Mouse (Mus musculus) midbrain, embryonic 11.5 days (tissue): ENCODE measurements around the gene Tgm4. TPM values are rescaled to one million over a fixed set of nuclear protein-coding genes. Genes with fewer than 3 reads are reported as not detected.

Experiments
- ATAC-seq: fragments of 200-750 bp; cut with Nextera tagmentation; 2 replicates; pipeline ENCODE4 v1.8.0; 2017; ENCODE audit warnings: moderate TSS enrichment, moderate library complexity; ENCODE audit not compliant: low FRiP score
- DNase-seq: peaks from one replicate; pipeline ENCODE4 v3.0.0; 2015; ENCODE audit warnings: low spot score; ENCODE audit errors: missing footprints
- H3K27ac ChIP-seq: fragments of 300-500 bp; sonication (generic); 2 replicates; pipeline ENCODE4 v1.5.1; 2014; ENCODE audit warnings: low read depth, low read length
- H3K27me3 ChIP-seq: fragments of 300-500 bp; sonication (generic); 2 replicates; pipeline ENCODE4 v1.6.1; 2014; ENCODE audit warnings: mild to moderate bottlenecking, low read length, moderate library complexity, mixed read lengths; ENCODE audit not compliant: control insufficient read depth, insufficient read depth
- H3K36me3 ChIP-seq: fragments of 300-500 bp; sonication (generic); 2 replicates; pipeline ENCODE4 v1.6.1; 2014; ENCODE audit warnings: mild to moderate bottlenecking, low read length, moderate library complexity, mixed read lengths; ENCODE audit not compliant: control insufficient read depth, insufficient read depth
- H3K4me1 ChIP-seq: fragments of 300-500 bp; sonication (generic); 2 replicates; pipeline ENCODE4 v1.6.1; 2014; ENCODE audit warnings: low read length; ENCODE audit not compliant: control insufficient read depth, insufficient read depth
- H3K4me2 ChIP-seq: fragments of 300-500 bp; sonication (generic); 2 replicates; pipeline ENCODE4 v1.6.1; 2014; ENCODE audit warnings: mild to moderate bottlenecking, moderate library complexity
- H3K4me3 ChIP-seq: fragments of 300-500 bp; sonication (generic); 2 replicates; pipeline ENCODE4 v1.5.1; 2014; ENCODE audit warnings: low read depth, low read length
- H3K9ac ChIP-seq: fragments of 300-500 bp; sonication (generic); 2 replicates; pipeline ENCODE4 v1.6.1; 2014; ENCODE audit warnings: low read length
- H3K9me3 ChIP-seq: fragments of 300-500 bp; sonication (generic); 2 replicates; pipeline ENCODE4 v1.6.1; 2016; ENCODE audit warnings: low read length; ENCODE audit not compliant: control insufficient read depth
- WGBS: fragments of 180-500 bp; shearing (Covaris S2); extraction: QIAGEN DNeasy Blood & Tissue Kit; methylation state at CpG from one replicate; pipeline ENCODE4 v1.1.7; 2014; 5-methylcytosine and 5-hydroxymethylcytosine counted together
- polyA plus RNA-seq: library from polyadenylated mRNA; unstranded; fragments of >200 nt; fragmentation: Nextera tagmentation; extraction: Ambion mirVana; gene quantifications from 2 replicates; pipeline ENCODE4 v1.2.1, GENCODE M21; 2014

Tgm4 gene
- polyA plus RNA-seq, 1 experiment from 2014 or later: 0.38 TPM

DNA sequence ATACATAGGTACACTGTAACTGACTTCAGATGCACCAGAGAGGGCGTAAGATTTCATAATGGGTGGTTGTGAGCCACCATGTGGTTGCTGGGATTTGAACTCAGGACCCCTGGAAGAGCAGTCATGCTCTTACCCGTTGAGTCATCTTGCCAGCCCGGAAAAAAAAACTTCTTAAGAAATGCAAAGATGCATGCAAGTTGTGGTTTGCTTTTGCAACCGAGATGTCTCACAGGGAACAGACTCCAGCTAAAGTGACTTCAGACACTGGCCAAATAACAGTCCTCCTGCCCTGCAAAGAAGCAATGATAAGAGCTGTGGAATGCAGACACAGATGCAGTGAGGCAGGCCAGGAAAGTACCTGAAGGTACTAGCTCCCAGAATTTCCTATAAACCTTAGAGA lies 56.3 kb downstream of the Tgm4 start:
- H3K4me2 ChIP-seq: no peak overlapping the region
- no peak overlapping the region for H3K27ac ChIP-seq
- DNase-seq (no peak), ATAC-seq (no peak)
- H3K36me3 ChIP-seq: peaks cover 15% of the 10 kb centered on the region
- H3K4me1 ChIP-seq: no peaks in the 10 kb centered on the region
- H3K27me3 ChIP-seq: no peaks in the 10 kb centered on the region
- H3K9ac ChIP-seq: no peak overlapping the region
- H3K4me3 ChIP-seq: no peak overlapping the region
- WGBS: 87% methylated on average over 4 of the region's 4 CpGs
- no peaks in the 10 kb centered on the region for H3K9me3 ChIP-seq

DNA sequence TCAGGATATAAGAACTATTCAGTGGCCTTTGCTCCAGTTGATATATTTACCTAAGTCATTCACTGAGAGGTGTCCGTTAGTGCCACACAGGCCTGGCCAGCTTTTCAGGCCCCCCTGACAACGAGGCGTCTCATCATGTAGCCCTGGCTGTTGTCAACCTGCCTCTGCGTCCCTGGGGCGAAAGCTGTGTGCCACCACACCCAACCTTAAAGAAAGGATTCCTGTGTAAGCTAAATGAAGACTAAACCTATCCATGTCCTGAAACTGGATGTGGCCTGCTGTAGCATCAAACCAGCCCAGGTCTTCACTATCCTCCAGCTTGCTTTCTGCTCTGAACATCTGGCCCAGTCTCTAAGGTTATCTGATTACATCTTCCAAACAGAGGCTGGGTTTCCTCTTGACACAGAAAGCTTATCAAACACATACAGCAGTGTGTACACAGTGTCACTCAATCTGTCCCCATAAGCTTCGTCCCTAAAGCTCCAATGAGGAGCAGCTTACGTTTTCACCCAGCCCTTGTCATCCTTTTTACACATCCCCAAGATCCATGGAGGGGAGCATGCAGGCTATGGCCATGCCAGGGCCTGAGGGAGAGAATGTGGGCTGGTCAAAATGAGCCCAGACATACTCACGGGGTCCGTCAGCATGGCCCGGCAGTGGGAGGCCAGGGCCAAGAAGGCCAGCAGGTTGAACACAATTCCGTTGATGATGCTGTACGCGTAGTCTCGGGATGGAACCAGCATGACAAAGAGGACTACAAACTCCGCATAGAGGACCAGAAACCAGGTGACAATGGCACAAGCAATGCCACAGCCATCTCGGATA lies 65.3 kb downstream of the Tgm4 start:
- H3K4me1 ChIP-seq: no peaks in the 10 kb centered on the region
- no peaks in the 10 kb centered on the region for H3K27me3 ChIP-seq
- H3K4me2 ChIP-seq: no peak overlapping the region
- no peak overlapping the region for H3K4me3 ChIP-seq
- no peaks in the 10 kb centered on the region for H3K9me3 ChIP-seq
- WGBS: 94% methylated on average over 16 of the region's 16 CpGs
- H3K9ac ChIP-seq: no peak overlapping the region
- H3K36me3 ChIP-seq: peaks cover 18% of the 10 kb centered on the region
- ATAC-seq (no peak), DNase-seq (peak; percentile 70)
- H3K27ac ChIP-seq: no peak overlapping the region

DNA sequence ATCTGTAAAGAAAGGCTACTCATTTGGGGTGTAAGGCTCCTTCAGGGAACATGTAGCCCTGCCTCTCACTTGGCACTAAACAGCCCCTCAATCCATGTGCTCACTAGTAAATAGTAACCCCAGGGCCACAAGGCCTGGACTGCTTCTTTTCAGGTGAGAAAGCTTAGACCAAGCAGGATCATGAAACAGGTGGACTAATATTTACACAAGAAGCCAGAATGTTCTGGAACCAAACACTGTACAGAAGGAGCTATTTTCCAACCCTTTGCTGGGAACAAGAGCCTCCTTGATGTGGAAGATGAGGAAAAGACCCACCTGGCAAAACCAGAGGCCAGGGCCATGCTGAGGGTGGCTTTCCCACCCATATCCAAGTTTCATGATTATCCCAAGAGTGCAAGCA lies 68.9 kb downstream of the Tgm4 start:
- ATAC-seq (no peak), DNase-seq (no peak)
- H3K4me1 ChIP-seq: no peaks in the 10 kb centered on the region
- H3K27me3 ChIP-seq: no peaks in the 10 kb centered on the region
- H3K36me3 ChIP-seq: peaks cover 10% of the 10 kb centered on the region
- H3K4me2 ChIP-seq: no peak overlapping the region
- no peaks in the 10 kb centered on the region for H3K9me3 ChIP-seq
- no peak overlapping the region for H3K9ac ChIP-seq
- H3K4me3 ChIP-seq: no peak overlapping the region
- H3K27ac ChIP-seq: no peak overlapping the region

GRCm38 (mm10) chr9:123104362-123104761 lies 69.8 kb downstream of the Tgm4 start:
- no peaks in the 10 kb centered on the region for H3K4me1 ChIP-seq
- DNase-seq (no peak), ATAC-seq (no peak)
- no peaks in the 10 kb centered on the region for H3K9me3 ChIP-seq
- H3K27ac ChIP-seq: no peak overlapping the region
- H3K9ac ChIP-seq: no peak overlapping the region
- no peaks in the 10 kb centered on the region for H3K27me3 ChIP-seq
- peaks cover 7% of the 10 kb centered on the region for H3K36me3 ChIP-seq
- no peak overlapping the region for H3K4me2 ChIP-seq
- no peak overlapping the region for H3K4me3 ChIP-seq

DNA sequence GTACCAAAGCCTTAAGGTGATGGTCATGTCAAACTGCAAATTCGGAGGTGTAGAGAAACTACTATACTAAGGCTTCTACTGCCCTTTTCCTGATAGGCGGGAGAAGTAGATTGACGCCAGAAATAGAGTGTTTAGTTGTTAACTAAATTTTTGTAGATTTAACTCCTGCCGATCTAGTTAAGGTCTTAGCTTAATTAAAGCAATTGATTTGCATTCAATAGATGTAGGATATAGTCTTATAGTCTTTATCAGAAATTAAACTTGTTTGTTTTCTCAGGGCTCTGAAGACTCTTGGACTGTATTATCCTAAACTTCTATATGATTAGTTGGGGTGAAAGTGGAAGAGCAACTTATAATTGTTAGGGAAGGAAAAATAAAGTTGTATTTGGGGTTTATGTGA lies 72.7 kb downstream of the Tgm4 start:
- ATAC-seq (no peak), DNase-seq (no peak)
- no peak overlapping the region for H3K9ac ChIP-seq
- no peaks in the 10 kb centered on the region for H3K9me3 ChIP-seq
- H3K4me2 ChIP-seq: no peak overlapping the region
- WGBS: 91% methylated on average over 4 of the region's 4 CpGs
- peaks cover 6% of the 10 kb centered on the region for H3K4me1 ChIP-seq
- no peak overlapping the region for H3K27ac ChIP-seq
- H3K36me3 ChIP-seq: no peaks in the 10 kb centered on the region
- no peak overlapping the region for H3K4me3 ChIP-seq
- H3K27me3 ChIP-seq: no peaks in the 10 kb centered on the region

- WGBS: 96% methylated on average over 7 of the region's 7 CpGs
Measured at GRCm38 (mm10) chr9:123109188-123109587, 74.7 kb downstream of the Tgm4 start.

DNA sequence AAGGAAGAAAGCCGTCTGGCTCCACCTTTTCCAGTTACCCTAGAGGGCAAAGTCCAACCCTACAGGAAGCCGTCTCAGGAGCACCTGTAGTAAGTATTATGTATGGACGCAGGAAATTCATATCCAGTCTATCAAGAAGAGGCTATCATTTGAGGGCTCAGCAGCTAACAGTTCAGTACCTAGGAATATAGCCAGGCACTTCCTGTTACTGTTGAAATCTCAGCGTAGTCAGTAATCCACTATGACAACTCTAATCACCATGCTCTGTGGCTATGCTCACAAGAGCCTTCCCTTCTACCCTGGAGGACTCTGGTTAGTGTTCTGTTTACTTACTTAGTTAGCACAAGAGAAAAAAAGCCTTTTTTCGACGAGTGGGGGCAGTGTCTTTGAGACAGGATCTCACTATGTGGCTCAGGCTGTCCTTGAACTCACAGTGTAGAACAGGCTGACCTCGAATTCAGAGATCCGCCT lies 77.3 kb downstream of the Tgm4 start:
- H3K4me1 ChIP-seq: peaks cover 14% of the 10 kb centered on the region
- no peaks in the 10 kb centered on the region for H3K36me3 ChIP-seq
- DNase-seq (no peak), ATAC-seq (no peak)
- H3K27me3 ChIP-seq: no peaks in the 10 kb centered on the region
- 70% methylated on average over 8 of the region's 8 CpGs for WGBS
- H3K4me2 ChIP-seq: peak overlapping the region; percentile 93
- H3K27ac ChIP-seq: no peak overlapping the region
- no peaks in the 10 kb centered on the region for H3K9me3 ChIP-seq
- H3K4me3 ChIP-seq: peak overlapping the region; percentile 85
- peak overlapping the region; percentile 94 for H3K9ac ChIP-seq

More at GRCm38 (mm10) chr9:123109188-123109587, 74.7 kb downstream of the Tgm4 start:
- no peak for ATAC-seq
- no peak for DNase-seq
- Histone ChIP-seq H3K4me1 (peaks cover 14% of the 10 kb centered on the region), H3K27ac (no peak overlapping the region), H3K9ac (no peak overlapping the region), H3K4me2 (no peak overlapping the region), H3K9me3 (no peaks in the 10 kb centered on the region), H3K27me3 (no peaks in the 10 kb centered on the region), H3K36me3 (no peaks in the 10 kb centered on the region), H3K4me3 (no peak overlapping the region)

DNA sequence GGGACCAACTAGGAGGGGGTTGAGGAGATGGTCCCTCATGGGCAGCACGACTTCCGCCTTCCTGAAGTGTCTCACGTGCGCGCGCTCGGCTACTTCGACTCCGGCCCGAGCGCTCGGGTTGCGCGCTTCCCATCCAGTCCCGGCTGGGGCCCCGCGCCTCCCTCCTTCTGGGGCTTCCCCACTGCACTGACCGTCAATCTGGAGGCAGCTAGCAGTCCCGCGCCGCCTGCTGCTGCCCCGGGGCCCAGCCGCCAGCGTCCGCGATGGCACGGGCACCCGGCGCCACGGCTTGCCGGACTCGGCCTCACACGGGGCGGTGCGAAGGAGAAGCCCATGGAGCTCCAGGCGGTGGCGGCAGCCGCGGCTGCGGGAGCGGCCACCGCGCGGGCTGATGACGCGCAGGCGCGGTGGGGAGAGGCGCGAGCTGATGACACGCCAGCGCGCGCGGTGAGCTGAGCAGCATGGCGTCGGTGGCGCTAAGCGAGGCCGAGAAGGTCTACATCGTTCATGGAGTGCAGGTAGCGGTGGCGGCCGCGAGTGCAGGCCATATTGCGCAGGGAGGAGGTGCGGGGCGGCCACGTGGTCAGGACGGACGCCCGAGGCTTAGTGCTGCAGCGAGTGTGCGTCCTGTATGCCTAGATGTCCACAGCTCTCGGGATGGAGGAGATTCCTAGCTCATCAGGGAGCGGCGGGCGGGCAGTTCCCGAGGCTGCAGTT lies 78.4 kb downstream of the Tgm4 start, which contains the start of the genes Zdhhc3 and Exosc7:
Gene Zdhhc3, minus strand, starts transcription at position 401 of the 717 bp plus-strand sequence.
Gene Exosc7, plus strand, starts transcription at position 411 of the 717 bp plus-strand sequence.
- ATAC-seq (peak; percentile 97), DNase-seq (peak; percentile 100)
- 0% methylated on average over 74 of the region's 79 CpGs for WGBS
- Histone ChIP-seq H3K9ac (peak within 1 kb of the TSS; percentile 94), H3K9me3 (no peaks in the 10 kb centered on the region), H3K36me3 (no peaks in the 10 kb centered on the region), H3K4me1 (peaks cover 14% of the 10 kb centered on the region), H3K27ac (peak within 1 kb of the TSS; percentile 78), H3K27me3 (no peaks in the 10 kb centered on the region), H3K4me3 (peak within 1 kb of the TSS; percentile 85), H3K4me2 (peak within 1 kb of the TSS; percentile 93)

DNA sequence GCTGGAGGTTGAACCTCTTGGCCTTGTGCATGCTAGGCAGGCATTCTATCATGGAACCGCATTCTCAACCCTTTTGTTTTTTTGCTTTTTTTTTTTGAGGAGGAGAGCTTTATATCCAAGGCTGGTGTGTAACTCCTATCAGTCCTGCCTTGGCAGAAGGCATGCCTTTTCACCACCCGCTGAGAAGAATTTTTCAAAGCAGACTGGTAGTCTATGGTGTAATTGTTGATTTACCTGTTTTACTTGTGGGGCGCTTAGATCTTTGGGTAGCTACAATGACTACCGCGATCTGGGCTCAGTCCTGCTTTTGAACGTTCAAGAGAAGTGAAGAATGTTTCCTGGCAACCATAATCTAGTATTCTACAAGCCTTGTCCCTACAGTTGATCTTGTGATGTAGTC lies 79.4 kb downstream of the Tgm4 start:
- WGBS: 73% methylated on average over 6 of the region's 6 CpGs
- H3K36me3 ChIP-seq: peaks cover 3% of the 10 kb centered on the region; the same call in 1 of the 2 replicates
- peaks cover 14% of the 10 kb centered on the region for H3K4me1 ChIP-seq

More for the DNA sequence above, 79.4 kb downstream of the Tgm4 start:
- Histone ChIP-seq H3K4me2 (peak overlapping the region; percentile 93), H3K4me3 (peak overlapping the region; percentile 85), H3K9ac (peak overlapping the region; percentile 94), H3K9me3 (no peaks in the 10 kb centered on the region), H3K27ac (no peak overlapping the region; the same call in 1 of the 2 replicates), H3K27me3 (no peaks in the 10 kb centered on the region)
- DNase-seq: no peak
- no peak for ATAC-seq
